Mouse (Mus musculus): Measurements from ENCODE around the gene Cpz. TPM values are rescaled to one million over a fixed set of nuclear protein-coding genes. Genes with fewer than 3 reads are reported as not detected.

Cpz gene
- polyA plus RNA-seq, 2 experiments: 0.89 to 1.0 TPM

DNA sequence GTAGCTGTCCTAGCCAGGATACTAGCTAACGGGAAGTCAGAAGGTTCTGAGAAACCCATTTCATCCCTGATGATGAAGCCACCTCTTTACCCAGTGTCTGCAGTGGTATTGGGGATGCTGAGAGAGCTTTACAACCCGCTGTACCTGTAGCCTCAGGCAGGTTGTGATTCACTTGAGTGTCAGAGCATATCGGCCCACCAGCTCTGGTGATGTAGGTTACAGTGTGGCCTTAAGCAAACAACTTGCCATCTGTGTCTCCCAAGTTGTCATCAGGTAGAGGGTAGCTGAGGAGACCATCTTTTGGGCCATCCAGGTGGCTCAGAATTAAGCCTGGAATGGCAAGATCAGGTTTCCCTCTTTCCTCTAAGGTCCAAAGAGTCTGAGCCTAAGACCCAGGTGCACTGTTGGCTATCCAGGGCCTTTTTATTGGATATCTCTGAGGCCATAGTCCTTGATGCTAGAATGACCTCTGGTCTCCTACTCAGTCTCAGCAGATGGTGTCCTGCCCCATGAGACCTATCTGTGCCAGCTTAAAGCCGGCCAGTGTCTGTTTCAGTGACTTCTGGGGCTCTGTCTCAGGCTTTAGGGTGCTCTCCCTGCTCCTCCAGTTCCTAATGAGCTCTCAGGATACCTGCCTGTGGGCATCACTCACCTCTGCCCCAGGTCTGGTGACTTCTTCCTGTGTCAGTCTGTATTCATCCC, 27.5 kb upstream of the Cpz start:
- WGBS (ENCODE audit: insufficient replicate concordance): 58% methylated on average over 4 of the region's 4 CpGs
- no peaks in the 10 kb centered on the region for H3K27me3 ChIP-seq (ENCODE audit: control insufficient read depth, insufficient read depth, low read length)
- no peak overlapping the region for H3K9ac ChIP-seq (replicated peaks)
- H3K4me3 ChIP-seq (ENCODE audit: insufficient read depth in 1 of 2, low read depth in 2 of 2, low read length in 2 of 2): no peak overlapping the region
- H3K4me1 ChIP-seq (replicated peaks; ENCODE audit: control insufficient read depth in 2 of 2, insufficient read depth in 2 of 2, low read length in 1 of 2): no peaks in the 10 kb centered on the region
- H3K27ac ChIP-seq: no peak overlapping the region
- no peak for TF ChIP-seq EP300 (IDR thresholded peaks at IDR 0.05; ENCODE audit: low read depth)
- no peak for TF ChIP-seq CTCF (IDR thresholded peaks at IDR 0.05; ENCODE audit: low read depth)
- H3K9me3 ChIP-seq (ENCODE audit: control insufficient read depth, low read length): no peaks in the 10 kb centered on the region
- no peak overlapping the region for H3K4me2 ChIP-seq (ENCODE audit: low read depth)
- no peak for DNase-seq (ENCODE audit: low read depth in 3 of 3, low spot score in 3 of 3)
- ATAC-seq (ENCODE audit: insufficient read depth): no peak
- peaks cover 5% of the 10 kb centered on the region; the same call in 1 of the 2 replicates for H3K36me3 ChIP-seq (replicated peaks; ENCODE audit: control insufficient read depth, insufficient read depth, low read depth)

DNA sequence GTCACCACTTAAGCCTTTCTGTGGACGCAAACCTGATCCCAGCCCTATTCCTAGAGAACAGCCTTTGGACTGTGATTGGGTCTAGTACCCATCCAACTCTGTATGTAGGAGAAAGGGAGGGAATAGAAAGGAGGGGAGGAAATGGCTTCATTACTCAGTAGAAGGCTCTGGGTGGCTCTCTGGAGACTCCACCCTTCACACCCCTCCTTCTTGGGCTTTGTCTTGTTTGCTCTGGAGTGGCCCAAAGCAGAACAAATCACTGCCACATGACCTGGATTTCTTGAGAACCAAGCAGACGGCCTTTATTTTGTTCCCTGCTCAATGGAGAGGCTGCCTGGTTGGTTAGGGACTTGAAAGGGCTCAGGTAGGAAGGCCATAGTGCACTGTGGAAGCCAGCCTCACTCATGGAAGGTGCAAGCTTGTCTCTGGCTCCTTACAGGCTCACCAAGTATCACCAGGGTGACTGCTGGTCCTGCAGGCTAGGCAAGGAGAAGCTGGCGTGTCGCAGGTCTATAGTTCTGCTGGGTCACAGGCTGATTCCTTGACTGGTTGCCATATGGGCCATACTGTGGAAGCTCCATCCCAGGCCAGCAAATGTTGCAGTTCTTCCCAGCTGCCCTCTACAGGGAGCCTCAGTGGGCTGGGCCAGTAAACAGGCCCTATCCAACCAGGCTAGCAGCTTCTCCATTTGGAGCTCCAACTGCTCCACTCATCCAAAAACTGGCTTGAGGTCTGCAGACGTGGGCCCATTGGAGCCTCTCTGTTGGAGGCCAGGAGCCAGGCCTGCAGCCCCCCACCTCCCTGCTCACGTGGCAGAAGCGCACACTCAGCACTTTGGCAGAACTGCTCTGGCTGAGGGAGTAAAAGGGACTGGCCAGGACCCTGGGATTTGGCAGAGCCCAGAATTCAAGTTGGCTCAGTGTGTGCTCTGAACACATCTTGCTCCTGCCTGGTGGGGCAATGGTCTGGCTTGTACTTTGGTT, 26.6 kb upstream of the Cpz start:
- H3K27me3 ChIP-seq (ENCODE audit: control insufficient read depth, insufficient read depth, low read length): no peaks in the 10 kb centered on the region
- no peak overlapping the region for H3K27ac ChIP-seq
- H3K36me3 ChIP-seq (replicated peaks; ENCODE audit: control insufficient read depth, insufficient read depth, low read depth): no peaks in the 10 kb centered on the region
- H3K4me2 ChIP-seq (ENCODE audit: low read depth): no peak overlapping the region
- 31% methylated on average over 7 of the region's 7 CpGs for WGBS (ENCODE audit: insufficient replicate concordance)
- no peaks in the 10 kb centered on the region for H3K9me3 ChIP-seq (ENCODE audit: control insufficient read depth, low read length)
- DNase-seq (ENCODE audit: low read depth in 3 of 3, low spot score in 3 of 3) (no peak), ATAC-seq (ENCODE audit: insufficient read depth) (no peak)
- H3K9ac ChIP-seq (replicated peaks): no peak overlapping the region
- H3K4me3 ChIP-seq (ENCODE audit: insufficient read depth in 1 of 2, low read depth in 2 of 2, low read length in 2 of 2): no peak overlapping the region
- TF ChIP-seq EP300 (IDR thresholded peaks at IDR 0.05; ENCODE audit: low read depth) (no peak), CTCF (IDR thresholded peaks at IDR 0.05; ENCODE audit: low read depth) (no peak)
- H3K4me1 ChIP-seq (replicated peaks; ENCODE audit: control insufficient read depth in 2 of 2, insufficient read depth in 2 of 2, low read length in 1 of 2): no peaks in the 10 kb centered on the region

DNA sequence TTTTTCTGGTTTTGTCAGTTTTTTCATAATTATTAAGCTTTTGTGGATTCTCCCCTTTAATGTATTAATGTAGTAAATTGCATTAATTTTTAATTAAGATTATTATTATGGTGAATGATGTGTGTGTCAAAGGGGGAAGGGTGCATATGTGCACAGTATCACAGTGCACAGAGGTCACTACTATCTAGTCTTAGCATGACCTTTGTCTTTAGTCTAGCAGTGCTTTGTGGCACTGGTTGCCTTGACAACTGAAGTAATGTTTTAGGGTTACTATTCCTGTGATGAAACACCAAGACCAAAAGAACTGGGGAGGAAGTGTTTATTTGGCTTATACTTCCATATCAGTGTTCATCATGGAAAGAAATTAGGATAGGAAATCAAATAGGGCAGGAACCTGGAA, 20.6 kb upstream of the Cpz start:
- no peak for ATAC-seq (ENCODE audit: insufficient read depth)
- no peak overlapping the region for H3K27ac ChIP-seq

DNA sequence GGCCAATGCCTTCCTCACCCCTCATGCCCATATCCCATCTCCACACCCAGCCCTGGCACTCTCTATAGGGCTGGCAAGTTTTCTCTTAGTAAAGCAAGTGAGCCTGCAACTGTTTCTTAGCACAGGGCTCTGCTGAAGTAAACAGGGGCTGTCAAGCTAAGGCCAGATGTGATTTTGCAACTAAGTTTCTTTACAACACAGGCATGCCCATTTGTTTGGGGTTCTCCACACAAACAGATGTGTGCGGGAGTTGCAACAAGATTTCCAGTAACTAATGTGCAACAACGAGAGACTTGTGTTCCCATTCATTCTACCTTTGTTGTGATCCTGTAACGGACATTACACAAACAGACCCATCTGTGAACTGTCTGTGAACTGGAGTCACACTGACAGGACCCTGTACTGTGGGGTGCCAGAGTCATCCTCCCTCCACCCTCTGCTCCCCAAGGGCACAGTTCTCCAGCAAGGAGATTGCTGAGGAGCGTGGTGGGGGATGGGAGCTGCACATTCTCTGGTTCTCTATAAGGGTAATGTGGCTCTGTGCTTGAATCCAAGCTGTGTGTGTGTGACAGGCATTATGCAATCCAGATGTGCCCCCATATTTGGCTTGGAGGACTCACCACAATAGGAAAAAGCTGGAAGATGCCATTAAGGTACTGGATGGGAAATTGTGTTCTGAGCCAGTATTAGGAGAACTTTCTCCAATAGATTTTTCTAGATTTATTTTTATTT, 15.7 kb upstream of the Cpz start:
- H3K4me3 ChIP-seq (ENCODE audit: insufficient read depth in 1 of 2, low read depth in 2 of 2, low read length in 2 of 2): no peak overlapping the region
- H3K36me3 ChIP-seq (replicated peaks; ENCODE audit: control insufficient read depth, insufficient read depth, low read depth): no peaks in the 10 kb centered on the region
- ATAC-seq (ENCODE audit: insufficient read depth): no peak
- TF ChIP-seq CTCF (IDR thresholded peaks at IDR 0.05; ENCODE audit: low read depth) (no peak), EP300 (IDR thresholded peaks at IDR 0.05; ENCODE audit: low read depth) (no peak)
- 58% methylated on average over 4 of the region's 4 CpGs for whole genome bisulfite sequencing (ENCODE audit: insufficient replicate concordance)
- H3K4me2 ChIP-seq (ENCODE audit: low read depth): no peak overlapping the region
- H3K9me3 ChIP-seq (ENCODE audit: control insufficient read depth, low read length): no peaks in the 10 kb centered on the region
- no peak for DNase-seq (ENCODE audit: low read depth in 3 of 3, low spot score in 3 of 3)
- H3K4me1 ChIP-seq (replicated peaks; ENCODE audit: control insufficient read depth in 2 of 2, insufficient read depth in 2 of 2, low read length in 1 of 2): 0 out of 4 replicates have a peak, but pooled peaks cover 0 to 2% of the 10 kb centered on the region in 2 experiments
- H3K9ac ChIP-seq (replicated peaks): no peak overlapping the region
- no peaks in the 10 kb centered on the region for H3K27me3 ChIP-seq (ENCODE audit: control insufficient read depth, insufficient read depth, low read length)
- H3K27ac ChIP-seq: no peak overlapping the region

More for the DNA sequence above, 20.6 kb upstream of the Cpz start:
- Histone ChIP-seq H3K4me2 (ENCODE audit: low read depth) (no peak overlapping the region), H3K9ac (replicated peaks) (no peak overlapping the region), H3K9me3 (ENCODE audit: control insufficient read depth, low read length) (no peaks in the 10 kb centered on the region), H3K4me1 (replicated peaks; ENCODE audit: control insufficient read depth in 2 of 2, insufficient read depth in 2 of 2, low read length in 1 of 2) (0 out of 4 replicates have a peak, but pooled peaks cover 0 to 2% of the 10 kb centered on the region in 2 experiments), H3K36me3 (replicated peaks; ENCODE audit: control insufficient read depth, insufficient read depth, low read depth) (no peaks in the 10 kb centered on the region), H3K27me3 (ENCODE audit: control insufficient read depth, insufficient read depth, low read length) (no peaks in the 10 kb centered on the region), H3K4me3 (ENCODE audit: insufficient read depth in 1 of 2, low read depth in 2 of 2, low read length in 2 of 2) (no peak overlapping the region)
- no peak for TF ChIP-seq CTCF (IDR thresholded peaks at IDR 0.05; ENCODE audit: low read depth)
- TF ChIP-seq EP300 (IDR thresholded peaks at IDR 0.05; ENCODE audit: low read depth): no peak
- no peak for DNase-seq (ENCODE audit: low read depth in 3 of 3, low spot score in 3 of 3)

Data from liver, embryonic 14.5 days (tissue).